Mouse (Mus musculus) urinary bladder, postnatal 36 days (tissue): ENCODE results near the gene Mapkap1.

Source experiments
- DNase-seq, 2 experiments: peaks; one replicate each; pipeline ENCODE4 v3.0.0; 2022; ENCODE audit warnings: low spot score in 2 of 2, mixed read lengths in 1 of 2

Mapkap1 gene

DNA sequence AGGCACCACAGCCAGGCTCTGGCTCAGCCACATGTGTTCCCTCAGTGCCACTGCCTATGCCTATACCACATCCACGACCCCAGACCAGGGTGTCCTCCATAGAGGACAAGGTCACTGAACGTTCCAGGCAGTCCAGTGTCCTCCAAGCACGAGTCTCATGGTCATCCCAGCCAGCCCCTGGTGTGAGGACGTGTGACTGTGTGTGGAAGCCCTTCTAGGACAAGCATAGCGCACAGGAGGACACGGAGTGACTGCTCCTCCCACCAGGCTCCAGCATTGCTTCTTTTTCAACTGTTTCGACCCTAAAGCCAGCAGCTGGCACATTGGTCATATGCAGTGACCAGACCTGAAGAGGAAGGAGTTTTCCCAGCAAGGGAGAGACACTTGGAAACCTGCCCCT lies 223.2 kb downstream of the Mapkap1 start:
- no peak for DNase-seq

- no peak for DNase-seq
These were observed 223.9 kb downstream of the Mapkap1 start for GRCm38 (mm10) chr2:34630445-34630844.

GRCm38 (mm10) chr2:34632051-34632450 lies 225.5 kb downstream of the Mapkap1 start:
- no peak for DNase-seq

GRCm38 (mm10) chr2:34635249-34636165 lies 228.9 kb downstream of the Mapkap1 start:
- no peak for DNase-seq

DNA sequence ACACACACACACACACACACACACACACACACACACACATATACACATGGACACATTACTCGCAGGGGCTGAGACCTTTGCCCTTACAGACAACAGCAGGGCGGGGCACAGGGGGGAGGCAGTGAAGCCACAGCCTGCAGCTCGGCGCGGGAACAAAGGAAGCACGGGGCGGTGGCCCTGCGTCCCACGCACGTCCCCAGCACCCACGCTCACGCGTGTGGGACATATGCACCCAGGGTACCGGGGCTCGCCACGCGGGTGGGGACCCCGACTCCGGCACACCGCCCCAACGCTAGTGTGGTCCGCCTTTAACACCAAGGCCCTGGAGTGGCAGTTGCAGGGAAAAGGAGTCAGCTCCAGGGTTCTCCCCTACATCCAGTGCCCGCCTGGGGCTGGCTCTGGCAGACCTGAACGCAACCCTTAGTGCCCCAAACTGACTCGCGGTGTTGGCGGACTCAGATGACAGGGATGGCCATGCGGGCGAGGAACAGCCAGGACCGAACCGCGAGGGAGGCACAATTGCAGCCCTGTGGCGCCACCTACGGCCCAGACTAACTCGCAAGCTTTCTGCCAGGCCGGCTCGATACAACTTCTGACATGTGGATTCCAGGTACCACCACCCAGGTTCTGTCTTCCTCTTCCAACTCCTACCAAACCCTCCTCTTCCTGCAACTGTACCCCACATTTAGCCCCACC lies 232.5 kb downstream of the Mapkap1 start:
- DNase-seq = peak; percentile 73 to 85

- DNase-seq = no peak
These were observed 233.2 kb downstream of the Mapkap1 start for GRCm38 (mm10) chr2:34639725-34640124.

- no peak for DNase-seq
These were observed 235.8 kb downstream of the Mapkap1 start for GRCm38 (mm10) chr2:34642351-34642750.

GRCm38 (mm10) chr2:34644571-34645526 lies 238.3 kb downstream of the Mapkap1 start:
- DNase-seq = no peak

- peak; percentile 65 to 76 for DNase-seq
These were observed 239.4 kb downstream of the Mapkap1 start for GRCm38 (mm10) chr2:34645851-34646540.

DNA sequence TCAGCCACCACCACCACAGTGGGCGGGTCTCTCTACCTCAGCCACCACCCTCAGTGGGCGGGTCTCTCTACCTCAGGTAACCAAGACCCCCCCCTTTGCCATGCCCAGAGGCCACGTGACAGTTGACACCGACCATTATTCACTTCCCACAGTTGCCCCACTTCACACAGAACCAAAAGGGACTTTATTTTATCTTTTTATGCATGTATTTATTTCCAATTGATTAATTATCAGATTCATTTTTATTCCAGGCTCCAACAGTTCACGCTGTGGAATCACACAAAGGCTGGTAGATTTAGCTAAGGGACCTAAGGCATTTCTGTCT lies 239.9 kb downstream of the Mapkap1 start:
- DNase-seq = no peak

DNA sequence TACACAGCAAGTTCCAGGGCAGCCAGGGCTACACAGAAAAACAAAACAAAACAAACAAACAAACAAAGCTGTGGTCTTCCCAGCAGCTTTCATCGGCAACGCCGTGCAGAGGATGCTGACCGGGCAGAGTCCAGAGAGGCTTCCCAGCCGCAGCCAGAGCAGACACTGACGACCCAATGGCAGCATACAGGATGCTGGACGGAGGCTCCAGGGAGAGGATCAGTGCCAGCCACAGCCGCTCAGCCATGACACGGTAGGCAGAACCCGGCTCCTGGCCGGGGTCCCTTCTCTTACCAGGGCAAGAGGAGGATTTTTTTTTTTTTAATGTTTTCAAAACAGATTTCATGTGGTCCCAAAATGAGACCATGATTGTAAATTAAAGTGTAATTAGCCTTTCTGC lies 240.8 kb downstream of the Mapkap1 start:
- DNase-seq = no peak

GRCm38 (mm10) chr2:34667820-34668219 lies 261.2 kb downstream of the Mapkap1 start:
- DNase-seq = no peak

DNA sequence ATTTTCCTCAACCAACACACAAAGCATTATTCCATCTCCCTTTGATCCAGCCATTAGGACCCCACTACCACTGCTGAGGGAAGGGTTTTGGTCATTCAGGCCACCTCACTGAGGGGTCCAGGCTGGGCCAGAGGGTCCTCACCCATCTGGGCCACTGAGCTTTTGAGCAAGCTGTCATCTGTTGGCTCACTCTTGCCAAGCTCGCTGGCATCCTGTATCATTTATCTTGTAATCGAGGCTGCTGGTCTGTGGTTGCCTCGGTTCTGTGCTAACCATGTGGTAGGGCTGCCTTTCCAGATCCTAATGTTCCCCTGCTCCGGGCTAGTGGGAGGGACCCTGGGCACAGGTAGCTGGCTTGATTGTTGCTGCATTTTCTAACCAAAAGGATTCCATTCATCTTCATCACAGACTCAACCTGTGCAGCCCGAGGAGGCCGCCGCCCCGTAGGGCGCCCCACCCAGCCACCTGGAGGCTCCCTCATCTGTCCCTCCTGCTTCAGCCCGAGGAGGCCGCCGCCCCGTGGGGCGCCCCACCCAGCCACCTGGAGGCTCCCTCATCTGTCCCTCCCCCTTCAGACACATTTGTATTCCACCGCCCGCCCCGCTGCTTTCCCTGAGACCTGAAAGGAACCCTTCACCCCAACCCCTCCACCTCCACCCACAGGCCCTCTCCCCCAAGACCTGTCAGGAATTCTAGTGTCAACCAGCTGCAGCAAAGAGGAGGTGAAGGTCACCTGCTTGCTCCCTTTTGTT lies 262.0 kb downstream of the Mapkap1 start:
- no peak for DNase-seq

DNA sequence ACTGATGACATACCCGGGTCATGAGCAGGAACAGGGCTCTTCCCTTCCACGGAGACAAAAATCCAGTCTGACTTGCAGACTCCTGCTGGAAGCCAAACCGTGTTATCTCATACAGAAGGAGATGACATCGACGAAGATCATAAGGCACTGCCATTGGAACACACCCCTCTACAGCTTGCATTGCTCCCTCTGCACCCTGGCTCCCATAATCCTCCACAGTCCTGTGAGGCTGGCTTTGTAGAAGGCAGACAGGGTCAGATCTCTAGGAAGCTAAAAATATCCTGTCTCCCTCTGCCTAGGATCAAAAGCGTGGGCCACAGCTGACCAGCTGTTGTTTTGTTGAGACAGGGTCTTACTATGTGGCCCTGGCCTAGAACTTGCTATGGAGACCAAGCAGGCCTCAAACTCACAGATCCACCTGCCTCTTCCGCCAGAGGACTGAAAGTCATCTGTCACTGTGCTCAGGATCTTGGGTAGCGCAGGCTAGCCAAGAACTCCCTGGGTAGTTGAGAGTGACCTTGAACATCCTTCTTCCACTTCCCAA lies 262.7 kb downstream of the Mapkap1 start:
- no peak for DNase-seq

- DNase-seq = no peak
These were observed 263.9 kb downstream of the Mapkap1 start for GRCm38 (mm10) chr2:34670470-34670869.

- DNase-seq = peak; percentile 14 to 53
These were observed 264.9 kb downstream of the Mapkap1 start for GRCm38 (mm10) chr2:34671385-34672026.

GRCm38 (mm10) chr2:34673846-34674245 lies 267.3 kb downstream of the Mapkap1 start:
- DNase-seq = no peak
